Mouse (Mus musculus): ENCODE measurements around the gene Ism2.

The Ism2 gene

DNA sequence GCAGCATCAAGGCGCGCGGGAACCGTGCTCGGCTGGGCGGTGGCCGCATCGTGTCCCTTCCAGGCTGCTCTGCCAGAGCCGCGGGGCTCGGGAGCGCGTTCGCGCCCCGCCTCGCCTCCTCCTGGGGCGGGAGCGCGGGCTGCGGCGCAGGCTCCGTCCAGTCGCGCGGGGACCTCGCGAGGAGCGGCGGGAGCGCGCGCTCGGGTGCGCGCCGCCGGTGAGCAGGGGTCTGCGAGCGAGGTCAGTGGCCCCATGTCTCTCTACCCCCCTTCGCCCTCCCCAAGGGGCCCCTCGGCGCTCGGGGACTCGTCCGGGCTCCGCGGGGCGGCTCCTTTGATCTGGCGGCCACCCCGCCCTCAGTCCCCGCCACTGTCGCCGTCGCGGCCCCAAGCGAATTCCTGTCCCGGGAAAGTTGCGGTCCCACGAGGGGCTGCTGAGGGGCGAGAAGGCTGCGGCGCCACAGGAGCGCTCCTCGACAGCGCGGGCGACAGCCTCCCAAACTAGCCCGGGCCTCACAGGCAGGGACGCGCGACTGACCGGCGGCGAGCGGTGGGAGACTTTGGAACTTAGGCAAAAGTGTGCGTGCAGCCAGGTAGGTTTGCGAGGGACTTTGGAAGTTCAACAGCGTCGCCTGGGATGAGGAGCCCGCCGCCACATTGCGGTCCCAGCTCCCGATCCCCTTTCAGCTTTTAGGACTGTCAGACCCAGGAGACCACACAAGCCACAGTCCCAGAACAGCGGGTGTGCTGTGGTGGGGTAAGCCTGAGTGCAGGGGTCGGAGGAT, at the start of gene Ism2:
Gene Ism2, minus strand, starts transcription at position 49 of the 784 bp plus-strand sequence.
- under 1% methylated on average over 86 of the region's 86 CpGs for WGBS

GRCm38 (mm10) chr12:87348029-87348428, 48.5 kb upstream of the Ism2 start:
- 57% methylated on average over 2 of the region's 2 CpGs for WGBS

- WGBS: 78% methylated on average over 2 of the region's 2 CpGs
Measured at GRCm38 (mm10) chr12:87347511-87347910, 48.0 kb upstream of the Ism2 start.

GRCm38 (mm10) chr12:87338082-87338481, 38.6 kb upstream of the Ism2 start:
- WGBS: 92% methylated on average over 4 of the region's 4 CpGs

GRCm38 (mm10) chr12:87334886-87335285, 35.4 kb upstream of the Ism2 start:
- WGBS: 15% methylated on average over 2 of the region's 2 CpGs

GRCm38 (mm10) chr12:87332511-87332910, 33.0 kb upstream of the Ism2 start:
- 58% methylated on average over 4 of the region's 4 CpGs for WGBS

- 25% methylated on average over 5 of the region's 5 CpGs for WGBS
Measured at GRCm38 (mm10) chr12:87331908-87332307, 32.4 kb upstream of the Ism2 start.

GRCm38 (mm10) chr12:87331053-87331456, 31.6 kb upstream of the Ism2 start:
- 44% methylated on average over 6 of the region's 6 CpGs for WGBS

DNA sequence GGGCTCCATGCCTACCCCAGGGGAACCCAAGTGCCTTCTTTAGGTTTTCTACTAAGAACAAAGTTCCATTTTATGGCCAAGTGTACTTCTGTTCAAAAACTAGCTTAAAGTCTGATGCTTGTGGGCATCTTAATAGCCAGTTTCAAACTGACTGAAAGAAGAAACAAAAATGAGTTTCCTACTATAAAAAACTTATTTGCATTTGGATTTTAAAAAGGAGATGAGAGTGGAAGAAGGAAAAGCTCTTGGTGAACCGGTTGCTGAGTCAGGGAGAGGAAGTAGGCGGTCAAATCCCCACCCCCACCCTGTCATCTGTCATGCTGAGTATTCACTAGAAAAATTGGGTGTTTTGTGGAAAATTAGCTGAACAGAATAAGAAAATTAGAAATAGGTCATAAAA, 30.7 kb upstream of the Ism2 start:
- WGBS: 39% methylated on average over 2 of the region's 2 CpGs

DNA sequence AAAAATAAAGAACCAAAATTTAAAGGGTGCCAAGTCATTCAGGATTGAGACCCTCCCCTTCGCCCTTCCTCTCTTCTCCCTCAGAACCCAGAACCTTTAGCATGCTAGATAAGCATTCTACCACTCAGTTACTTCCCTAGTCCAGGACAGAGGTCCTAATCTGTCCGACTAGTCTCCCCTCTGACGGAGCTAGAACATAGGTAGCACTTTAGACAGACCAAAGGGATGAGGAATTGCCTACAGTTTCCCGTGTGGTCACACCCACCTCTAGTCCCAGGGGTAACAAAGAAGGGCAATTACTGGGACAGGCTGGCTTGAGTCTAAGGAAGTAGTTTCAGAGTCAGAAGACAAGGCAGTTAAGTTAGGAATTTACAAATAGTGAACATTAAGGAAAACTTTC, 28.5 kb upstream of the Ism2 start:
- WGBS: 66% methylated on average over 4 of the region's 4 CpGs

- WGBS: 35% methylated on average over 7 of the region's 7 CpGs
Measured at GRCm38 (mm10) chr12:87327610-87328009, 28.1 kb upstream of the Ism2 start.

DNA sequence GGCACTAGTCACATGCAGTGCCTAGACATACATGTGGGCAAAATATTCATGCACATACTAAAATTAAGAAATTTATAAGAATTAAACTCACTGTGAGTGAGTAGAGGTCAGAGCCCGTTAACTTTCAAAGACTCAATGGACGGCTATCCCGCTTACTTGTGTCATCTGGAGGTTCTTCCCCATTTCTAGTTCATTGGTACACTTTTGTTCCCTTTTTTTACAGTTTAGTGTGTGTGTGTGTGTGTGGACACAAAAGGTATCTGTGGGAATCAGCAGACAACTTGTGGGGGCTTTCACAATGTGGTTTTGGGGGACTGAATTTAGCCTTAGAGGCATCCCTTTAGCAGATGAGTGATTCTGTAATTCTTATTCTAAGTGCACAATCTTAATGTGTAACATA, 25.9 kb upstream of the Ism2 start:
- WGBS: 96% methylated on average over 3 of the region's 3 CpGs

DNA sequence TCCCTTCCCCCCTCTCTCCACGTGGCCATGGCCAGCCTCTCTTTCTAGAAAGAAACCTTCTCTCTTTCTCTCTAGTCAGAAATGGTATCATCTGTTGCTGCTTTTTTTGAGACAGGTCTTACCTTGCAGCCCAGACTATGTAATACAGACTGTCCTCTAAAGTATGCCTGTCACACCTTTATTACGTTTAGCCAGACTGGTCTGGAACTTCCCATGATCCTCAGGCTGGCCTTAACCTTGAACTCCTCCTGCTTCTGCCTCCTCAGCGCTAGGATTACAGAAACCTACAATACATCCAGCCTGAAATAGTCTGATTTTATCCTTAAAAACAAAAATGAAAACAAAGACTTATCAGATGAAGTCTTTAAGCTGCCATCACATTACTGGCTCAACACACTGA, 19.7 kb upstream of the Ism2 start:
- 86% methylated on average over 3 of the region's 3 CpGs for WGBS

GRCm38 (mm10) chr12:87317951-87318350, 18.4 kb upstream of the Ism2 start:
- WGBS: 60% methylated on average over 1 of the region's 1 CpGs

DNA sequence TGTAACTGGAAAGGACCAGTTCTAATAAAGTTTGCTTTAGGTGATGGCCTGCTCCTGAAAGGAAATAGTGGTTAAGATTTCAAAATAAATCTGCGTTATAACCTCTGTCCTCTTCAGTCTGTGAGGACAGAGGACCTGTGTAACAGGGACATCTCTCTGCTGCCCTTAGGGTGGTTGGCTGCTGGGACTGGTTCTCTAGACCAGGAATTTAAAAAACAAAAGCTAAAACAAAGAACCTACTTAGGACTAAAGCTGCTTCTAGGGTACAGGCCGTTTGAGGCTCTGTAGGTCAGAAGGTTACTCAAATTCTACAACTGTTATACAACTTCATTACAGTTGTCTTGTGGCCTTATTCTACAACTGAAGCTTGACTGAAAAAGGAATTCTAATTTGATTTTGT, 13.6 kb upstream of the Ism2 start:
- 68% methylated on average over 2 of the region's 2 CpGs for WGBS

GRCm38 (mm10) chr12:87306584-87306844, 7.0 kb upstream of the Ism2 start:
- WGBS: 74% methylated on average over 4 of the region's 4 CpGs

DNA sequence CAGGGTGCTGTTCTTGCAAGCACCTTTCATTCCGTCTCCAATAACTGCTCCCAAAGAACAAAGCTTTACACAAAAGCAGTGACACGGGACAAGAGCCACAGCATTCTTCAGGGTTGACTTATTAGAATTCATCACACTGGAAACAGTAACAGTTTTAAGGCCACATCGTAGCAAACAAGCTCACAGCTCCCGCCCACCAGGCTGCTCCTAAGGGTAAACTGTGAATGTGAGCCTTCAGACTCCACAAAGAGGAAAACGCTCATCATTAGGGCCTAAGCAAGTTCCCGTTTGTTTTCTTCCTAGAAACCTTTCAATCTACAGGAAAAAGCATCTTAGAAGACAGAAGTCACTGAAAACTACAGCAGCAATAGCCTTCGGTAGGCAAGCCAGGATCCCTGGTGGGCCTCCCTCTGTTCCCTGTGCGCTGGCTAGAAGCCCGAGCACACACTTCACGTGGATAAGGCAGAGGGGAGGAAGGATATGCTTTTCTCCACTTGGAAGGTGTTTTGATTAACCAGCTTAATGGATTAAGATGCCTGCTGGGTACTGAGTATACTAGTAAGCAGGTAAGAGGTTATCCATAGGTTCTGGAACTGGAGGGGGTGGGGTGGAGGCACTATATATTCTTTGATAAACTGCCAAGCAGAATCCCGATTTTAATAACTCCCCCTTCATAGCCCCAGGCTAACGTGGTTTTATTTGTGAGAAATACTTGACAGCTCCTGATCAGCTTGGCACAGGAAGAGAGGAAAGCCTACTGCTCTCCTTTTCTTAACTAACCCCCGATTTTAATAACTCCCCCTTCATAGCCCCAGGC, 6.5 kb upstream of the Ism2 start:
- 30% methylated on average over 13 of the region's 13 CpGs for WGBS

DNA sequence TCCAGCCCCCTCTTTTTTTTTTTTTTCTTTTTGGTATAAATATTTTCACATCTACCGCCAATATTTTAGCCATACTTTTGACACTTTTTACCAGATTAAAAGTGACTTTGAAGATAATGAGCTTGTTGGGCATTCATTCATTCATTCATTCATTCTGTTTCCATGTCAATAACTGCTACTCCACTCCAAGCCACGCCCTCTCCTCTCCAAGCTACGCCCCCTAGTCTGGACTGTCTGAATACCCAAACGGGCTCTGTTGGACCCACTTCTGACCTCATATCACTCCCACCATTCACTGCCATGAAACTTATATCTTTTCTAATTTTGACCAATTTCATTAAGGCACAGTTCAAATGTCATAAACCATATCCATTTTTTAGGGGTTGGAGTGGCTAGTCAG, 1.7 kb upstream of the Ism2 start:
- 51% methylated on average over 4 of the region's 4 CpGs for WGBS

- WGBS: 6% methylated on average over 9 of the region's 9 CpGs
Measured at GRCm38 (mm10) chr12:87300441-87300690, 861 bp upstream of the Ism2 start.

DNA sequence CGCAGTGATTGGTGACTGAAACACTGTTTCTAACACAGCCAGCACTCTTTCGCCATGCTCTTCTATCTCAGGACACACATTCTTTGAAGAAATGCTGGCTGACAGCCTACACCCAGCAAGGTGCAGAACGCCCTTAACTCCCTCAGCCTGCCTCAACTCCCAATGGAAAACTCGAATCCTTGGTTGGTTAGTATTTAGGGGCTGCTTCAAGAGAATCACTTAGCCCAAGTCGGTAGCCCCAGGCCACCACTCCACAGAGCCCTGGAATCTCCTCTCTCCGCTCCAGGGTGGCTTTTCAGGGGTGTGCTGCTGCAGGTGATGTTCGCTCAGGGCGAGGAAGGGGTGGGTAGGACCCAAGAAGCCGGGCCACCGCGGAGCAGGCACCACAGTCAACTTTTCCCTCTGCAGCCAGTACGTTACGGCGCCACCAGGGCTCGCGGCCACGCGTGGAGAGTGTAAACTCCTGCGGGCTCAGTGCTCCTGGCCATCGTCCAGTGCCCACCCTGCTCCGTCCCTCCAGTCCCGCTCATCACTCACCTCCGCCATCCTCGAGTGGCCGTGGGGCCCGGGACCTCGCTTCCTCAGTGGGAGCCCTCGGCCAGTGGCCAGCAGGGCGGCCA, 358 bp downstream of the Ism2 start:
- WGBS: 9% methylated on average over 29 of the region's 29 CpGs

DNA sequence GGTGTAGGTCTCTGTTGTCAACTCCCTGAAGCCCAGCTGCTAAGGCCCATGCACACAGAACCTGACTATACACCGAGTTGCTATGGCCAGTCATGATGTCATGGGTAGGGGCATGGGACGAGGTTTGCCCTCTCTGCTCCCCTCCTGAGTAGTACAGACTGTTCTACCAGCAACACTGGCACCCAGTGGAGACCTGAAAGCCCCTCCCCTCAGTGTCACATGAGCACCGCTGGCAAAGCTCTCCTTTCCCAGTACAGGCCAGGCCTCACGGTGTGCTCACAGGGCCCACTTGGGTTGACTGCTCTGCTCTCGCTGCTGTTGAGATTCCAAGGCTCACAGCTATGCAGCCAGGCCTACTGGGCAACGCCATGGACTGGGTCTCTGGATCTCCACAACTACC, 5.6 kb downstream of the Ism2 start:
- WGBS: 89% methylated on average over 6 of the region's 6 CpGs

- WGBS: 97% methylated on average over 5 of the region's 5 CpGs
Measured at GRCm38 (mm10) chr12:87289100-87289499, 10.4 kb downstream of the Ism2 start.

GRCm38 (mm10) chr12:87284726-87285125, 14.8 kb downstream of the Ism2 start:
- 86% methylated on average over 5 of the region's 5 CpGs for WGBS
